Mouse (Mus musculus) forebrain, postnatal 0 days (tissue): ENCODE measurements around the gene Lyve1. TPM values are rescaled to one million over a fixed set of nuclear protein-coding genes. Genes with fewer than 3 reads are reported as not detected.
A peak's percentile ranks its signal among the peaks of the same experiment; 100 is the strongest.

Source experiments
- ATAC-seq: fragments of 200-750 bp; cut with Nextera tagmentation; 2 replicates; pipeline ENCODE4 v1.8.0; 2017; ENCODE audit warnings: mild to moderate bottlenecking, moderate library complexity
- DNase-seq: peaks from one replicate; pipeline ENCODE4 v3.0.0-alpha.2; 2015
- H3K27ac ChIP-seq: fragments of 300-500 bp; sonication (generic); 2 replicates; pipeline ENCODE4 v1.5.1; 2014; ENCODE audit warnings: low read depth, mild to moderate bottlenecking, antibody characterized with exemption, low read length, moderate library complexity, mixed read lengths
- H3K27me3 ChIP-seq: fragments of 300-500 bp; sonication (generic); 2 replicates; pipeline ENCODE4 v1.6.1; 2014; ENCODE audit warnings: mild to moderate bottlenecking, low read length, mixed read lengths; ENCODE audit not compliant: insufficient read depth
- H3K36me3 ChIP-seq: fragments of 300-500 bp; sonication (generic); 2 replicates; pipeline ENCODE4 v1.6.1; 2014; ENCODE audit warnings: mild to moderate bottlenecking, moderate library complexity; ENCODE audit not compliant: insufficient read depth
- H3K4me1 ChIP-seq: fragments of 300-500 bp; sonication (generic); 2 replicates; pipeline ENCODE4 v1.6.1; 2014; ENCODE audit warnings: antibody characterized with exemption; ENCODE audit not compliant: insufficient read depth
- H3K4me2 ChIP-seq: fragments of 300-500 bp; sonication (generic); 2 replicates; pipeline ENCODE4 v1.6.1; 2014; ENCODE audit warnings: low read depth, mild to moderate bottlenecking, moderate library complexity
- H3K4me3 ChIP-seq: fragments of 300-500 bp; sonication (generic); 2 replicates; pipeline ENCODE4 v1.5.1; 2014; ENCODE audit warnings: low read depth, low read length, mixed read lengths
- H3K9ac ChIP-seq: fragments of 300-500 bp; sonication (generic); 2 replicates; pipeline ENCODE4 v1.6.1; 2014; ENCODE audit warnings: mild to moderate bottlenecking
- H3K9me3 ChIP-seq: fragments of 300-500 bp; sonication (generic); 2 replicates; pipeline ENCODE4 v1.6.1; 2016; ENCODE audit warnings: low read length
- CTCF ChIP-seq: sonication (generic); IDR thresholded peaks from 2 replicates; pipeline ENCODE4 v1.5.1; 2016; ENCODE audit warnings: antibody characterized with exemption, control low read depth, low read depth
- WGBS: fragments of 180-500 bp; shearing (Covaris S2); extraction: QIAGEN DNeasy Blood & Tissue Kit; methylation state at CpG from one replicate; pipeline ENCODE4 v1.1.7; 2014; 5-methylcytosine and 5-hydroxymethylcytosine counted together
- microRNA-seq, 2 experiments: library from miRNA; unstranded; fragments of <30 nt; microRNA quantifications; one replicate each; pipeline ENCODE4; 2016
- polyA plus RNA-seq: library from polyadenylated mRNA; unstranded; fragments of >200 nt; fragmentation: Nextera tagmentation; extraction: Ambion mirVana; gene quantifications from 2 replicates; pipeline ENCODE4 v1.2.1, GENCODE M21; 2015
- total RNA-seq: library from RNA; depleted of rRNA; stranded (reverse); fragments of >200 nt; gene quantifications from 2 replicates; pipeline ENCODE4 v1.2.3, GENCODE M21; 2014; rRNA removed

The Lyve1 gene
- total and polyA plus RNA-seq, 2 experiments from 2014 or later: 5.8 to 8.4 TPM

GRCm38 (mm10) chr7:110810995-110811394 is 52.0 kb downstream of the Lyve1 start:
- TF ChIP-seq CTCF: no peak
- ATAC-seq: no peak
- H3K27me3 ChIP-seq: no peaks in the 10 kb centered on the region
- H3K27ac ChIP-seq: no peak overlapping the region
- no peak overlapping the region for H3K9ac ChIP-seq
- H3K36me3 ChIP-seq: peaks cover 18% of the 10 kb centered on the region; the same call in 1 of the 2 replicates
- H3K4me3 ChIP-seq: no peak overlapping the region
- no peak for DNase-seq
- H3K4me1 ChIP-seq: no peaks in the 10 kb centered on the region
- H3K9me3 ChIP-seq: no peaks in the 10 kb centered on the region
- H3K4me2 ChIP-seq: no peak overlapping the region
- 64% methylated on average over 8 of the region's 8 CpGs for WGBS

DNA sequence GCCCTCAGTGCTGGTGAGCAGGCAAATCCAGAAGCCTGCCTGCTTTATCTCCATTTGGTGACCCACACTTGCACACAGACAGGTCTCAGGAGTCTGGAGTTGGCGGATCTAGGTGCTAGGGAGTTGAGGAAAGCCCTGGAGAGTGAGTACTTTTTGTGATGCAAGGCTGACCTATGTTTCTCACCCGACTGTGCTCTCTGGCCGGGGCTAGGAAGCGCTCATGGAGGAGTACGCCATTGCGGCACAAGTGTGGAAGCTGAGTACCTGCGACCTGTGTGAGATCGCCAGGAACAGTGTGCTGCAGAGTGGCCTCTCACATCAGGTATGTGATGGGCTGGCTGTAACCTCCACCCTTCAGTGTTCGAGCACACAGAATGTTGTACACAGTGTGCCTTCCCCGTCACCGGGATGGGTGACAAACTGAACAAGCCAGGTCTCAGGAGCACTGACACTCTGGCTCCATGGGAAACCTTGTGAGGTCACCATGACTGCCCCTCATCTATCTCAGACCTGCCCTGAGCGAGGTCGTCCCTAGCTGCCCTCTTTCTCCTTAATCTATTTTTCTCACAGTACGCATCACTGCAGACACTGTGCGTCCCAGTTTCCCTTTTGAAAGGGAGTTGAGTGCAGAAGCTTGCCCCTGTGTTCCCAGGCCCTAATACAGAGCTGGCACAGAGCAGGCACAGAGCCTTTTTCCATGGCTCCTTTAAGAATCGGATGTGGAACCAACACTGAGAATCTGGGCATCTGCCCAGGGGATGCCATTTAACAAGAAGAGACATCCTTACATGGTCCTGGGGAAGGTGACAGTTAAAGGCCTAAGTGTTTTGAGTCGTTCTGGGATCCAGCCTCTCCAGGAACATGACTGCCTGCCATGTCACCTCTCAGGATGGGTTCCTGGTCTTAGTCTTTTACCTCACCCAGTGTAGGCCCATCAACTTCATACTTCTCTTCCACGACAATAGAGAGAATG is 53.2 kb downstream of the Lyve1 start:
- Histone ChIP-seq H3K9ac (no peak overlapping the region), H3K27me3 (no peaks in the 10 kb centered on the region), H3K36me3 (peaks cover 23% of the 10 kb centered on the region; the same call in 1 of the 2 replicates), H3K27ac (no peak overlapping the region), H3K4me1 (no peaks in the 10 kb centered on the region), H3K4me3 (no peak overlapping the region), H3K9me3 (no peaks in the 10 kb centered on the region), H3K4me2 (no peak overlapping the region)
- ATAC-seq (no peak; the same call in 1 of the 2 replicates), DNase-seq (no peak)
- TF ChIP-seq CTCF: no peak
- whole genome bisulfite sequencing: 78% methylated on average over 18 of the region's 18 CpGs

- Histone ChIP-seq H3K4me1 (no peaks in the 10 kb centered on the region), H3K27me3 (no peaks in the 10 kb centered on the region), H3K27ac (no peak overlapping the region), H3K4me3 (no peak overlapping the region), H3K9ac (no peak overlapping the region), H3K9me3 (no peaks in the 10 kb centered on the region), H3K4me2 (no peak overlapping the region), H3K36me3 (peaks cover 25% of the 10 kb centered on the region; the same call in 1 of the 2 replicates)
- peak; percentile 32 for DNase-seq
- ATAC-seq: peak; percentile 40
- WGBS: 60% methylated on average over 3 of the region's 3 CpGs
- TF ChIP-seq CTCF: no peak
Observed at GRCm38 (mm10) chr7:110808962-110809361, 54.1 kb downstream of the Lyve1 start.

DNA sequence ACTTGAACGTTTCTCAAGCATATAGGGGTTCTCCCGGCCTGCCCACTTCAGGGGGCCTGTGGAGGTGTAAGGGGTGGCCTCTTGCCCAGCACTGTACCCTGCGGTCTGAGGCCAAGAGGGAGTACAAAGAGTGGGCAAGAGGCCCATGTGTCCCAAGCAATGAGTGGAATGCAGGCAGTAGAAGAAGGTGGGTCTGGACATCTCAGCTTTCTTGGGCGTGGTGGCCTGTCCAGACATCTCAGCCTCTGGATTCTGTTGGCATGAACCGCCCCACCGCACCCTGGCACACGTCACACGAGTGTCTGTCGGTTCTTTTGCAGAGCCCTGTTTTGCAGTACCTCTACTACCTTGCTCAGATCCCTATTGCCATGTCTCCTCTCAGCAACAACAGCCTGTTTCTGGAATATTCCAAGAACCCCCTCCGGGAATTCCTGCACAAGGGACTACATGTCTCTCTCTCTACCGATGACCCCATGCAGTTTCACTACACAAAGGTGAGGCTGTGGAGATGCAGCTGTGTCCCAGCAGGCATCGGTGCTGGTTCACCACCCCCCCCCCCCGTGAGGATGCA is 55.5 kb downstream of the Lyve1 start:
- DNase-seq (no peak), ATAC-seq (no peak)
- Histone ChIP-seq H3K4me3 (no peak overlapping the region), H3K4me1 (no peaks in the 10 kb centered on the region), H3K9me3 (no peaks in the 10 kb centered on the region), H3K27me3 (no peaks in the 10 kb centered on the region), H3K9ac (no peak overlapping the region), H3K36me3 (peaks cover 19% of the 10 kb centered on the region; the same call in 1 of the 2 replicates), H3K4me2 (no peak overlapping the region), H3K27ac (no peak overlapping the region)
- TF ChIP-seq CTCF: no peak
- WGBS: 92% methylated on average over 13 of the region's 13 CpGs

DNA sequence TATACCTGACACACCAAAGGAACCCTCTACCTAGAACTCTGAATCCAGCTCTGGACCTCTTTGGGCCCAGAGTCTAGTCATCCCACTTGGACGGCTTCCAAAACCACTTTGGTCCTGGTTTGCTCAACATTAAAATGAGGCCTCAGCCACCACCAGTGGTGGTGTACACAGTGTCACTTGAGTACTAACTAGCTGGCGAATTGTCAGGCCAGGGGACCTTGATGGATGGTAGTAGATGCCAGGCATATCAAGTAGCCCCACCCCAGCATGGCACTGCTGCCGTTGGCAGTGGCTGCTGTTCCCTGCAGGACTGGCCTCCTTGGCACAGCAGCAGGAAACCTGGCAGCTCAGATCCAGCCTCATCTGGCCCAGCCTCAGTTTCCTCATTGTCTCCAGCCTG is 58.8 kb downstream of the Lyve1 start:
- no peak overlapping the region for H3K4me2 ChIP-seq
- H3K9ac ChIP-seq: no peak overlapping the region
- TF ChIP-seq CTCF: no peak
- DNase-seq (peak; percentile 30), ATAC-seq (peak; percentile 28)
- no peaks in the 10 kb centered on the region for H3K4me1 ChIP-seq
- H3K27ac ChIP-seq: no peak overlapping the region
- H3K27me3 ChIP-seq: no peaks in the 10 kb centered on the region
- WGBS: 50% methylated on average over 3 of the region's 3 CpGs
- H3K9me3 ChIP-seq: no peaks in the 10 kb centered on the region
- H3K4me3 ChIP-seq: no peak overlapping the region
- peaks cover 7% of the 10 kb centered on the region; the same call in 1 of the 2 replicates for H3K36me3 ChIP-seq

GRCm38 (mm10) chr7:110803131-110803530 is 59.9 kb downstream of the Lyve1 start:
- ATAC-seq (no peak), DNase-seq (no peak)
- Histone ChIP-seq H3K9ac (no peak overlapping the region), H3K27ac (no peak overlapping the region), H3K36me3 (peaks cover 7% of the 10 kb centered on the region; the same call in 1 of the 2 replicates), H3K4me3 (no peak overlapping the region), H3K4me1 (no peaks in the 10 kb centered on the region), H3K4me2 (no peak overlapping the region), H3K9me3 (no peaks in the 10 kb centered on the region), H3K27me3 (no peaks in the 10 kb centered on the region)
- WGBS: 96% methylated on average over 10 of the region's 10 CpGs
- no peak for TF ChIP-seq CTCF

DNA sequence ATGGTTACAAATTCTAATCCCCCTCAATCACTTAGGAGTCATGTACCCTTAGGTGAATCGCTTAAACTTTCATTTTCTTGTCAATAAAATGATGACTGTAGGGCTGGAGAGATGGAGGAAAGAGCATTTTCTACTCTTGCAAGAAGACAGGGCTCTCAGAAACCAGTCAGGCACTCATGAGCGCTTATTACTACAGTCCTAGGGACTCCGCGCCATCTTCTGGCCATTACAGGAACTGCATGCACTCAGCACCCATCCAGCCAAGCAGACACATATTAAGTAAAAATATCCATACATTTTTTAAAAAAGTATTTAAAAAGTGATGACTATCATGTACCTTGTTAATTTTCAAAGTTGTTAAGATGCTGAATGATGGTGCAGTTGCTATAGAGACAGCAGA is 62.0 kb downstream of the Lyve1 start:
- no peak overlapping the region for H3K27ac ChIP-seq
- WGBS: under 1% methylated on average over 4 of the region's 4 CpGs
- ATAC-seq: peak; percentile 79

More for the DNA sequence above, 62.0 kb downstream of the Lyve1 start:
- peaks cover 7% of the 10 kb centered on the region; the same call in 1 of the 2 replicates for H3K36me3 ChIP-seq
- H3K4me1 ChIP-seq: no peaks in the 10 kb centered on the region
- H3K9me3 ChIP-seq: no peaks in the 10 kb centered on the region
- peak; percentile 90 for DNase-seq
- peak; percentile 95 for TF ChIP-seq CTCF
- H3K4me2 ChIP-seq: no peak overlapping the region
- H3K4me3 ChIP-seq: no peak overlapping the region
- no peaks in the 10 kb centered on the region for H3K27me3 ChIP-seq
- no peak overlapping the region for H3K9ac ChIP-seq

Small RNA genes within 50 kb of the gene (microRNA-seq; reads per million reads assigned to microRNA genes)
- gene Gm47282: 0 reads per million in 2 experiments

Other genes with a start within 250 kb of the Lyve1 start
- gene Sbf2, start 248.3 kb downstream of the Lyve1 start, total RNA-seq: 74.2 and 88.3 TPM in 2 replicates
- gene Sbf2, start 248.3 kb downstream of the Lyve1 start, polyA plus RNA-seq: 25.6 and 43.3 TPM in 2 replicates
- gene Adm, start 235.6 kb downstream of the Lyve1 start, total RNA-seq: 1.9 and 2.0 TPM in 2 replicates
- 1.3 and 2.1 TPM in 2 replicates for gene Adm, start 235.6 kb downstream of the Lyve1 start, polyA plus RNA-seq
- gene Ampd3, start 95.0 kb downstream of the Lyve1 start, total RNA-seq: 9.9 and 11.0 TPM in 2 replicates
- gene Ampd3, start 95.0 kb downstream of the Lyve1 start, polyA plus RNA-seq: 4.8 and 8.6 TPM in 2 replicates
- gene Rnf141, start 18.8 kb downstream of the Lyve1 start, total RNA-seq: 81.8 and 98.9 TPM in 2 replicates
- gene Rnf141, start 18.8 kb downstream of the Lyve1 start, polyA plus RNA-seq: 38.6 and 44.9 TPM in 2 replicates
- gene Mrvi1, start 119.2 kb upstream of the Lyve1 start, total RNA-seq: 2.7 and 2.8 TPM in 2 replicates
- 0.25 and 0.44 TPM in 2 replicates for gene Mrvi1, start 119.2 kb upstream of the Lyve1 start, polyA plus RNA-seq
- 60.3 and 61.7 TPM in 2 replicates for gene Ctr9, start 165.7 kb upstream of the Lyve1 start, total RNA-seq
- 45.1 and 59.8 TPM in 2 replicates for gene Ctr9, start 165.7 kb upstream of the Lyve1 start, polyA plus RNA-seq
- 576 and 580 TPM in 2 replicates for gene Eif4g2, start 219.8 kb upstream of the Lyve1 start, total RNA-seq
- 912 and 916 TPM in 2 replicates for gene Eif4g2, start 219.8 kb upstream of the Lyve1 start, polyA plus RNA-seq